Mouse (Mus musculus) embryonic facial prominence, embryonic 15.5 days (tissue): ENCODE measurements around the gene Nanos2. TPM values are rescaled to one million over a fixed set of nuclear protein-coding genes. Genes with fewer than 3 reads are reported as not detected.

Source experiments
- ATAC-seq: fragments of 200-750 bp; cut with Nextera tagmentation; 2 replicates; pipeline ENCODE4 v1.8.0; 2017; ENCODE audit warnings: low read depth, moderate TSS enrichment; ENCODE audit not compliant: insufficient number of reproducible peaks, low FRiP score, low TSS enrichment
- H3K27ac ChIP-seq: fragments of 300-500 bp; sonication (generic); replicated peaks from 2 replicates; pipeline ENCODE4 v1.5.1; 2015; ENCODE audit warnings: mild to moderate bottlenecking, inconsistent platforms
- H3K27me3 ChIP-seq: fragments of 300-500 bp; sonication (generic); 2 replicates; pipeline ENCODE4 v1.6.1; 2015; ENCODE audit warnings: inconsistent platforms
- H3K36me3 ChIP-seq: fragments of 300-500 bp; sonication (generic); 2 replicates; pipeline ENCODE4 v1.6.1; 2015; ENCODE audit warnings: mild to moderate bottlenecking, inconsistent platforms
- H3K4me1 ChIP-seq: fragments of 300-500 bp; sonication (generic); 2 replicates; pipeline ENCODE4 v1.6.1; 2015; ENCODE audit warnings: inconsistent platforms
- H3K4me2 ChIP-seq: fragments of 300-500 bp; sonication (generic); replicated peaks from 2 replicates; pipeline ENCODE4 v1.6.1; 2015; ENCODE audit warnings: mild to moderate bottlenecking, inconsistent platforms
- H3K4me3 ChIP-seq: fragments of 300-500 bp; sonication (generic); replicated peaks from 2 replicates; pipeline ENCODE4 v1.5.1; 2015; ENCODE audit warnings: mild to moderate bottlenecking, inconsistent platforms
- H3K9ac ChIP-seq: fragments of 300-500 bp; sonication (generic); 2 replicates; pipeline ENCODE4 v1.6.1; 2015; ENCODE audit warnings: inconsistent platforms
- H3K9me3 ChIP-seq: fragments of 300-500 bp; sonication (generic); replicated peaks from 2 replicates; pipeline ENCODE4 v1.6.1; 2016; ENCODE audit warnings: inconsistent platforms
- WGBS: fragments of 180-500 bp; shearing (Covaris S2); methylation state at CpG from one replicate; pipeline ENCODE4 v1.1.7; 2015; 5-methylcytosine and 5-hydroxymethylcytosine counted together
- polyA plus RNA-seq: library from polyadenylated mRNA; unstranded; fragments of >200 nt; fragmentation: Nextera tagmentation; extraction: Ambion mirVana; gene quantifications from 2 replicates; pipeline ENCODE4 v1.2.1, GENCODE M21; 2015

Nanos2 gene
- polyA plus RNA-seq, 1 experiment from 2014 or later, result not detected

GRCm38 (mm10) chr7:19003902-19004630, 16.9 kb downstream of the Nanos2 start, which contains the start of gene Irf2bp1:
Gene Irf2bp1, plus strand, starts transcription at chr7:19004044.
- Histone ChIP-seq H3K4me2 (peak within 1 kb of the TSS; percentile 97), H3K27me3 (no peaks in the 10 kb centered on the region), H3K27ac (peak within 1 kb of the TSS; percentile 95), H3K36me3 (peaks cover 22% of the 10 kb centered on the region), H3K4me3 (peak within 1 kb of the TSS; percentile 68), H3K4me1 (peaks cover 67% of the 10 kb centered on the region), H3K9ac (peak within 1 kb of the TSS; percentile 79), H3K9me3 (no peaks in the 10 kb centered on the region)
- peak; percentile 76 for ATAC-seq
- under 1% methylated on average over 89 of the region's 90 CpGs for WGBS

- Histone ChIP-seq H3K36me3 (peaks cover 22% of the 10 kb centered on the region), H3K4me2 (peak overlapping the region; percentile 97), H3K4me1 (peaks cover 67% of the 10 kb centered on the region), H3K4me3 (peak overlapping the region; percentile 68), H3K27me3 (no peaks in the 10 kb centered on the region), H3K9me3 (no peaks in the 10 kb centered on the region), H3K9ac (peak overlapping the region; percentile 79), H3K27ac (peak overlapping the region; percentile 95)
- no peak for ATAC-seq
- WGBS, result under 1% methylated on average over 34 of the region's 34 CpGs
Measured at GRCm38 (mm10) chr7:19004631-19005079, 17.5 kb downstream of the Nanos2 start.

GRCm38 (mm10) chr7:19005417-19006121, 18.4 kb downstream of the Nanos2 start:
- peak overlapping the region; percentile 79; the same call in 1 of the 2 replicates for H3K9ac ChIP-seq
- H3K4me3 ChIP-seq, result peak overlapping the region; percentile 68
- no peaks in the 10 kb centered on the region for H3K27me3 ChIP-seq
- peaks cover 22% of the 10 kb centered on the region for H3K36me3 ChIP-seq
- H3K4me2 ChIP-seq, result peak overlapping the region; percentile 97
- no peaks in the 10 kb centered on the region for H3K9me3 ChIP-seq
- peaks cover 61% of the 10 kb centered on the region for H3K4me1 ChIP-seq
- no peak for ATAC-seq
- H3K27ac ChIP-seq, result no peak overlapping the region
- WGBS, result 73% methylated on average over 34 of the region's 34 CpGs

GRCm38 (mm10) chr7:19006476-19006875, 19.3 kb downstream of the Nanos2 start:
- Histone ChIP-seq H3K4me3 (peak overlapping the region; percentile 68), H3K4me2 (peak overlapping the region; percentile 97), H3K9ac (no peak overlapping the region), H3K36me3 (peaks cover 22% of the 10 kb centered on the region), H3K4me1 (peaks cover 55% of the 10 kb centered on the region), H3K27ac (no peak overlapping the region), H3K27me3 (no peaks in the 10 kb centered on the region), H3K9me3 (no peaks in the 10 kb centered on the region)
- no peak for ATAC-seq
- 8% methylated on average over 12 of the region's 12 CpGs for WGBS

GRCm38 (mm10) chr7:19007026-19007977, 20.1 kb downstream of the Nanos2 start:
- no peak overlapping the region for H3K9ac ChIP-seq
- H3K4me1 ChIP-seq, result peaks cover 54% of the 10 kb centered on the region
- H3K9me3 ChIP-seq, result no peaks in the 10 kb centered on the region
- WGBS, result 80% methylated on average over 13 of the region's 13 CpGs
- no peak for ATAC-seq
- H3K36me3 ChIP-seq, result peaks cover 22% of the 10 kb centered on the region
- H3K4me3 ChIP-seq, result no peak overlapping the region
- H3K4me2 ChIP-seq, result no peak overlapping the region; the same call in 1 of the 2 replicates
- H3K27me3 ChIP-seq, result no peaks in the 10 kb centered on the region
- H3K27ac ChIP-seq, result no peak overlapping the region

GRCm38 (mm10) chr7:19010581-19010980, 23.4 kb downstream of the Nanos2 start:
- H3K9me3 ChIP-seq, result no peaks in the 10 kb centered on the region
- no peaks in the 10 kb centered on the region for H3K27me3 ChIP-seq
- no peak for ATAC-seq
- no peak overlapping the region for H3K9ac ChIP-seq
- 76% methylated on average over 7 of the region's 7 CpGs for WGBS
- no peak overlapping the region for H3K27ac ChIP-seq
- H3K4me1 ChIP-seq, result peaks cover 31% of the 10 kb centered on the region
- peaks cover 16% of the 10 kb centered on the region for H3K36me3 ChIP-seq
- H3K4me2 ChIP-seq, result no peak overlapping the region
- no peak overlapping the region for H3K4me3 ChIP-seq

- peaks cover 17% of the 10 kb centered on the region for H3K4me1 ChIP-seq
- peak overlapping the region; percentile 52 for H3K9ac ChIP-seq
- peak overlapping the region; percentile 29 for H3K27ac ChIP-seq
- 2% methylated on average over 31 of the region's 31 CpGs for WGBS
- peaks cover 3% of the 10 kb centered on the region; the same call in 1 of the 2 replicates for H3K36me3 ChIP-seq
- H3K4me3 ChIP-seq, result peak overlapping the region; percentile 33
- H3K27me3 ChIP-seq, result no peaks in the 10 kb centered on the region
- H3K4me2 ChIP-seq, result peak overlapping the region; percentile 58
- ATAC-seq, result peak; percentile 27
- no peaks in the 10 kb centered on the region for H3K9me3 ChIP-seq
Measured at GRCm38 (mm10) chr7:19012025-19012621, 24.9 kb downstream of the Nanos2 start.

- Histone ChIP-seq H3K9me3 (no peaks in the 10 kb centered on the region), H3K36me3 (no peaks in the 10 kb centered on the region), H3K27me3 (no peaks in the 10 kb centered on the region), H3K4me1 (peaks cover 11% of the 10 kb centered on the region; the same call in 1 of the 2 replicates), H3K4me3 (no peak overlapping the region), H3K27ac (no peak overlapping the region), H3K4me2 (0 out of 2 replicates have a peak overlapping the region, but pooled peaks have one; percentile 58), H3K9ac (no peak overlapping the region)
- 23% methylated on average over 2 of the region's 2 CpGs for WGBS
- no peak for ATAC-seq
Measured at GRCm38 (mm10) chr7:19012882-19013281, 25.7 kb downstream of the Nanos2 start.

GRCm38 (mm10) chr7:19014452-19014851, 27.3 kb downstream of the Nanos2 start:
- H3K4me3 ChIP-seq, result no peak overlapping the region
- no peaks in the 10 kb centered on the region for H3K27me3 ChIP-seq
- peaks cover 11% of the 10 kb centered on the region; the same call in 1 of the 2 replicates for H3K4me1 ChIP-seq
- ATAC-seq, result no peak
- H3K27ac ChIP-seq, result no peak overlapping the region
- no peak overlapping the region for H3K4me2 ChIP-seq
- WGBS, result 73% methylated on average over 15 of the region's 15 CpGs
- no peak overlapping the region for H3K9ac ChIP-seq
- no peaks in the 10 kb centered on the region for H3K9me3 ChIP-seq
- no peaks in the 10 kb centered on the region for H3K36me3 ChIP-seq

- H3K27ac ChIP-seq, result no peak overlapping the region
- H3K27me3 ChIP-seq, result peaks cover 12% of the 10 kb centered on the region
- H3K4me3 ChIP-seq, result no peak overlapping the region
- WGBS, result 90% methylated on average over 4 of the region's 4 CpGs
- no peak for ATAC-seq
- H3K9ac ChIP-seq, result no peak overlapping the region
- H3K36me3 ChIP-seq, result no peaks in the 10 kb centered on the region
- no peaks in the 10 kb centered on the region for H3K9me3 ChIP-seq
- no peak overlapping the region for H3K4me2 ChIP-seq
- peaks cover 11% of the 10 kb centered on the region; the same call in 1 of the 2 replicates for H3K4me1 ChIP-seq
Measured at GRCm38 (mm10) chr7:19016042-19016441, 28.8 kb downstream of the Nanos2 start.
